Mouse (Mus musculus) embryonic stem cell, embryonic (primary cell): ENCODE measurements around the gene Neu1.

Experiments used
- CTCF ChIA-PET, 4 experiments: fragments of 300-600 bp in 2 of 4; fragments of 350-600 bp in 2 of 4; sonication (Branson Sonifier 250); formaldehyde crosslinking; loops; one replicate each; lab custom pipeline; 2022; ENCODE audit warnings: inconsistent platforms in 2 of 4; lab: Charles Lee
- POLR2A ChIA-PET, 4 experiments: fragments of 300-600 bp in 2 of 4; fragments of 350-600 bp in 2 of 4; sonication (Branson Sonifier 250); formaldehyde crosslinking; loops; one replicate each; lab custom pipeline; 2022; ENCODE audit warnings: antibody characterized with exemption in 4 of 4, inconsistent platforms in 1 of 4; lab: Charles Lee

Neu1 gene

DNA sequence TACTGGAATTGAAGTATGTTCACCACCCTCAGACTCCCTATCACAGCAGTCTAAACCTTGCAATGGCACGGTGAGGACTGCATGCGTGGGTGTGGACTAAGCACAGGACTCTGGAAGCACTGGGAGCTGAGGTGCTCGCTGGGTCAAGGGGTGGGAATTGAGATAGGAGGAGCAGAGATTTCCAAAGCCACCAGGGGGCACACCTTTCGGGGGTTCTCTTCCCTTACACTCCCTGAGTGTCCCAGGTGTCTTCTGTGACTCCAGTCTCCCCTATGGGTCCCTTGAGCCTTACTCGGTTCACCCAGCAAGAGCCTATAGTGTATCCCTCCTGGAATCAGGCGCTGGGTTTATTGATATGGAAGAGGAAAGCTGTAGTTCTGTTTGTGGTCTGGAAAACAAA, 8.1 kb upstream of the Neu1 start:
- POLR2A ChIA-PET: interaction anchor here (0.6 to 4.0 kb wide), 11 partner anchors 10 to 61 kb away, joined by 3 to 43 read pairs (median 3); partner anchors contain the start of gene Slc44a4 (in 1 of the 4)

DNA sequence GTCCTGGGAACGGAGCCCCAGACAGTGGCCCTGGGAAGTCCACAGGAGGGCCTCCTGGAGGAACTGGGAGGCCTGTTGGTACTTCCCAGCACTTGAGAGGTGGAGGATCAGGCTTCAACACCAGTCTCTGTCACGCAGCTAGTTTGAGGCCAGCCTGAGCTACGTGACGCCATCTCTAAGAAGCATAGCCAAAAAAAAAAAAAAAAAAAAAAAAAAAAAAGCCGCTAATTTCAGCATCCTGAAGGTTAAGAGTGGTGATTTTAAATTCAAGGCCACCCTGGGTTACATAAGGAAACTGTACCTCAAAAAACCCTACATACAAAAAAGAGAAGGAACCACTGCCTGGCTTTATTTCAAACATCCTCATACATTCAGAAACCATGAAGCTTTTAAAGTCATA, 6.8 kb upstream of the Neu1 start:
- CTCF ChIA-PET: interaction anchor here (0.6 to 4.5 kb wide), 14 partner anchors 9 to 311 kb away, joined by 3 to 34 read pairs (median 4); partner anchors contain the start of genes Ehmt2 (in 1 of the 4), Nfkbil1 (in 1 of the 4) and Slc44a4 (in 1 of the 4)
- POLR2A ChIA-PET: interaction anchor here in 3 of 4 experiments (0.7 to 4.0 kb wide), 16 partner anchors 8 to 321 kb away, joined by 3 to 43 read pairs (median 5); partner anchors contain the start of gene Slc44a4 (in 1 of the 3)

More for the DNA sequence above, 8.1 kb upstream of the Neu1 start:
- CTCF ChIA-PET: interaction anchor here in 3 of 4 experiments (0.6 to 4.5 kb wide), 14 partner anchors 8 to 312 kb away, joined by 3 to 34 read pairs (median 4); partner anchors contain the start of genes Neu1 (in 1 of the 3) and Nfkbil1 (in 1 of the 3)

DNA sequence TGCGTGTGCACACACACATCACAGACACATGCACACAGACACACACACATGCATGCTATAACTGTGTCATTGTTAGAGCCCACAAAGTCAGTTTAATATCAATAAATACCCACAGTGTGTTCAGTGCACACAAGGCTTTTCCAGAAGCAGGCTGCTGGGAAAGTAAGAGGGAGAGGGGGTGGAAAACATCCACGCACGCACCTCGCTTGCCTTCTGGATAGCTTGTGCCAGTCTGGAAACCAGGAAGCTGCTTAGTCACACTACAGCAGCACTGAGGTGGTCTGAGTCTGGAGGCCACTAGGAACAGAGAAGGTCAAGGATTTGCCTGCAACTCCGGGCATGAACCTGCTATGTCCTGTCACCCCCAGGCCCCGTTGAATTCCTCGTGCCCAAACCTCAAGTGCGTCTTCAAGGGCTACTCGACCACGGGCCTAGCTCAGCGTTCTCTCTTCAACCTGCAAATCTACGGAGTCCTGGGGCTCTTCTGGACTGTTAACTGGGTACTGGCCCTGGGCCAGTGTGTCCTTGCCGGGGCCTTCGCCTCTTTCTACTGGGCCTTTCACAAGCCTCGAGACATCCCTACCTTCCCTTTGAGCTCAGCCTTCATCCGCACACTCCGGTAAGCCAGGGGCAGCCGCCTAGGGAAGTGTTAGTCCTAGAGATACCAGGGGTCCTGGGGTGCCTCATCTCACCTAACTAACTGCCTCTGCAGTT, 3.6 kb upstream of the Neu1 start:
- ChIA-PET POLR2A (interaction anchor here (0.7 to 3.2 kb wide), 24 partner anchors 8 to 158 kb away, joined by 3 to 78 read pairs (median 6); partner anchors contain the start of gene Slc44a4 (in 1 of the 4)), CTCF (interaction anchor here in 3 of 4 experiments (0.6 to 1.6 kb wide), 12 partner anchors 8 to 241 kb away, joined by 3 to 14 read pairs (median 3); no protein-coding TSS in a partner anchor)

DNA sequence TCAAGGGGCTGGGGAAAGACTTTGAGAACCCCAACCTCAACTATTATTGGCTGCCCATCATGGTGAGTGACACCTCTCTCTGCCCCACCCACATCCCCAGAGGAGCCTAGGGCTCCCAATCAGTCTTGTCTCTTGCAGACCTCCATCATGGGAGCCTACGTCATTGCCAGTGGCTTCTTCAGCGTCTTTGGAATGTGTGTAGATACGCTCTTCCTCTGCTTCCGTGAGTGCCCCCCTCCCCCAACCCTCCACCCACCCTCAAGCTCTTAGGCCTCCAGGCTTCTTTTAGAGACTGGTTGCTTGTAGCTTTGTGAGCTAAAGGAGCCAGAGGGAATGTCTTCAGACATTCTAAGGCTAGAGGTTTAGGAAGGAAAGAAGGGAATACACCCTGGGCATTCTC, 2.2 kb upstream of the Neu1 start:
- POLR2A ChIA-PET: interaction anchor here (0.6 to 3.2 kb wide), 18 partner anchors 9 to 538 kb away, joined by 3 to 78 read pairs (median 4); no protein-coding TSS in a partner anchor
- CTCF ChIA-PET: interaction anchor here in 2 of 4 experiments (0.6 to 1.6 kb wide), 6 partner anchors 10 to 840 kb away, joined by 3 to 14 read pairs (median 4); partner anchors contain the start of gene Lsm2 (in 1 of the 2)

DNA sequence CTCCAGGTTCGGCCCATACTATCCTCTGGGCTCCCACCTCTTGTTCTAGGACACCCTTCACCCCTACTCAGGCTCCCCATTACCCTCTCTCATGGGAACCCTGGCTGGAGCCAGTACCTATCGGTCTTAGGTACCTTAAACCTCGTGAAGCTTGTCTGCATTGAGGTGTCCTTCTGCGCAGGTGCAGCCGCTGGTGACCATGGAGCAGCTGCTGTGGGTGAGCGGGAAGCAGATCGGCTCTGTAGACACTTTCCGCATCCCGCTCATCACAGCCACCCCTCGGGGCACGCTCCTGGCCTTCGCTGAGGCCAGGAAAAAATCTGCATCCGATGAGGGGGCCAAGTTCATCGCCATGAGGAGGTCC, 664 bp downstream of the Neu1 start:
- ChIA-PET POLR2A (interaction anchor here (0.7 to 6.6 kb wide), 37 partner anchors 10 to 813 kb away, joined by 3 to 158 read pairs (median 4); partner anchors contain the start of genes H2-DMa (in 2 of the 4), C2 (in 1 of the 4), Ehmt2 (in 1 of the 4) and Lsm2 (in 1 of the 4)), CTCF (interaction anchor here in 2 of 4 experiments (0.6 to 3.1 kb wide), 13 partner anchors 9 to 44 kb away, joined by 3 to 9 read pairs (median 4); partner anchors contain the start of genes C2 (in 1 of the 2) and Ehmt2 (in 1 of the 2))

DNA sequence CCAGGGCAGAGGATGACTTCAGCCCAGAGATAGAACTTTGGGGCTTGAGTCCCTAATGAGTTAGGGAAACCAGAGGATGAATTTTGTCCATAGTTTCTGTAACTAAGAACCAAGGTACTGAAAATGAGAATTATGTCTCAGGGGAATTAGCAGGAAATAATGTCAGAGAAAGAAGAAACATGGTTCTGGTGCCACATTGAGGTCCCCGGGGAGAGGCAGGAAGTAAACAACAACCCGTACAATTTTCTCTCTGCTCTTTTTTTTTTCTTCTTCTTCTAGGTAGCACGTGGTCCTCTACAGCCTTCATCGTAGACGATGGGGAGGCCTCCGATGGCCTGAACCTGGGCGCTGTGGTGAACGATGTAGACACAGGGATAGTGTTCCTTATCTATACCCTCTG, 1.2 kb downstream of the Neu1 start:
- ChIA-PET POLR2A (interaction anchor here (0.7 to 6.6 kb wide), 15 partner anchors 14 to 68 kb away, joined by 3 to 158 read pairs (median 5); partner anchors contain the start of genes Lsm2 (in 1 of the 4) and Vars (in 1 of the 4)), CTCF (interaction anchor here in 2 of 4 experiments (1.1 to 3.1 kb wide), 8 partner anchors 9 to 21 kb away, joined by 3 to 9 read pairs (median 6); no protein-coding TSS in a partner anchor)

DNA sequence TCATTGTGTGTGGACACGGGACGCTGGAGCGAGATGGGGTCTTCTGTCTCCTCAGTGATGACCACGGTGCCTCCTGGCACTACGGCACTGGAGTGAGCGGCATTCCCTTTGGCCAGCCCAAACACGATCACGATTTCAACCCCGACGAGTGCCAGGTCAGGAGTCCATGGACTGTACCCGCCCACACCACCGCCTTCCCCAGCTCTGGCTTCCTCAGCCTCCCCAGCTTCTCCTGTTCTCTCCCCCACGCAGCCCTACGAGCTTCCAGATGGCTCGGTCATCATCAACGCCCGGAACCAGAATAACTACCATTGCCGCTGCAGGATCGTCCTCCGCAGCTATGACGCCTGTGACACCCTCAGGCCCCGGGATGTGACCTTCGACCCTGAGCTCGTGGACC, 3.0 kb downstream of the Neu1 start:
- CTCF ChIA-PET: interaction anchor here in 2 of 4 experiments (0.7 to 2.8 kb wide), 9 partner anchors 10 to 78 kb away, joined by 3 to 11 read pairs (median 3); no protein-coding TSS in a partner anchor
- POLR2A ChIA-PET: interaction anchor here (0.6 to 6.6 kb wide), 18 partner anchors 10 to 177 kb away, joined by 3 to 158 read pairs (median 4); partner anchors contain the start of gene Ddah2 (in 1 of the 4)

DNA sequence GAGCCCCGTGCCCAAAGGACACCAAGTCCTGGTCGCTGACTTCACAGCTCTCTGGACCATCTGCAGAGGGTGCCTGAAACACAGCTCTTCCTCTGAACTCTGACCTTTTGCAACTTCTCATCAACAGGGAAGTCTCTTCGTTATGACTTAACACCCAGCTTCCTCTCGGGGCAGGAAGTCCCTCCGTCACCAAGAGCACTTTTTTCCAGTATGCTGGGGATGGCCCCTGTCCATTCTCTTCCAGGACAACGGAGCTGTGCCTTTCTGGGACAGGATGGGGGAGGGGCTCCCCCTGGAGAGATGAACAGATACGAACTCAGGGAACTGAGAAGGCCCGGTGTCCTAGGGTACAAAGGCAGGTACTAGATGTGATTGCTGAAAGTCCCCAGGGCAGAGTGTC, 3.8 kb downstream of the Neu1 start:
- CTCF ChIA-PET: interaction anchor here in 2 of 4 experiments (0.8 to 2.8 kb wide), 6 partner anchors 10 to 74 kb away, joined by 3 to 11 read pairs (median 4); no protein-coding TSS in a partner anchor
- POLR2A ChIA-PET: interaction anchor here (0.6 to 6.6 kb wide), 15 partner anchors 10 to 176 kb away, joined by 3 to 158 read pairs (median 4); partner anchors contain the start of gene Lsm2 (in 1 of the 4)

DNA sequence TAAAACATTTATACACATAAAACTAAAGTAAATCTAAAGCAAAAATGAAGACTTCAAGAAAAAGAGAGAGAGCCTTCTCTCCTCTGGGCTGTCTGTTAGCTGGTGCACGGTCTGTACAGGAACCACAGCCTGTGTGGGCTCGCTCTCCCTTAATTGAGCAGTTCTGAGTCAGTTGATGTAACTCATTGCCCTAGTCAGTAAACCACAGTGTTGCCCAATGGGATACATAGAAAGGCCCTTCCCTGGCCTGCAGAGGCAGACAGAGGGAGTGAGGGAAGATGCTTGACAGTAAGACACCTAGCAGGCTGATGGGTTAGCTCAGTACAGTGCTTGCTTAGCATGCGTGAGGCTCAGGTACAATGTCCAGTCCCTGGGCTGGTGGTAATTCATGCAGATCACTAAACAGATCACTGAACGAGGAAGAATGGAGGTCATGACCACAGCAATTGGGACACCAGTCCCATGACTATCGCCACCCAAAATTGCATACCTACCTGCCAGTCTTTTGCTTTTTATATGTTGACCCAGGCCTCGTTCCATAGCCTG, 7.0 kb downstream of the Neu1 start:
- CTCF ChIA-PET: interaction anchor here in 1 of 4 experiments (0.5 kb wide), 1 partner anchor 150 kb away, joined by 4 read pairs; no protein-coding TSS in a partner anchor
- POLR2A ChIA-PET: interaction anchor here in 3 of 4 experiments (0.9 to 3.0 kb wide), 5 partner anchors 12 to 21 kb away, joined by 3 to 19 read pairs (median 5); no protein-coding TSS in a partner anchor

DNA sequence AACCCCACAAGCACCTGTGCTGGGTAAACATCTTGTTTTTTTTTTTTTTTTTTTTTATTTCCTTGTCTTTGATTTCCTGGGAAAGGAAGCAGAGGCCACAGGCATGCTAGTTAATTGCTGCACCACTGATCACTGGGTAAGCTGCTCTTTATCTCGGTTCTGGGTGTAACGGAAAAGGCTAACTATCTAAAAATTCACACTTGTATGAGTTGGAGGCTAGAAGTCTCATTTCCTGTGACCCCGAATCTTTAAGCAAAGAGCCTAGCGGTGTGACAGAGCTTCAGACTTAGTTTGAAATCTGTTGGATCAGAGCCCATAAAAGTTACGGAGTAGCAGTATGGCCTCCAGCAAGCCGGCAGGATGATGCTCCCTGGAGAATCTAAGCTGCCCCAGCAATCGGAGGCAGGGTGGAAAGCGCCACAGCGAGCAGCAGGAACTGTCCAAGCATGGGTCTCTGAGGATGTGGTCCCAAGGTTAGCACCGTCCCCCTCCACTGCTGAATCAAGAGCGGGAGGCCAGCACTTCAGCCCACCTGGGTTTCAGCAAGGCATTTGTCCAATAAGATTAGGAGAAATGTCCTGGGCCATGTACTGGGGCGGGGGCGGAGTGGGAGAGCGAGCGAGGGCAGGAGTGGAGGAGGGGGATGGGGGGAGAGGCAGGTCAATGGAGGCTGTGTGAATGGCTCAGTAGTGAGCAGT, 10.4 kb downstream of the Neu1 start:
- POLR2A ChIA-PET: interaction anchor here (0.7 to 3.2 kb wide), 16 partner anchors 8 to 62 kb away, joined by 3 to 26 read pairs (median 6); partner anchors contain the start of genes Neu1 (in 2 of the 4), Lsm2 (in 1 of the 4) and Zbtb12 (in 1 of the 4)
- CTCF ChIA-PET: interaction anchor here in 3 of 4 experiments (0.7 to 0.9 kb wide), 4 partner anchors 10 to 118 kb away, joined by 3 to 4 read pairs (median 3); no protein-coding TSS in a partner anchor

DNA sequence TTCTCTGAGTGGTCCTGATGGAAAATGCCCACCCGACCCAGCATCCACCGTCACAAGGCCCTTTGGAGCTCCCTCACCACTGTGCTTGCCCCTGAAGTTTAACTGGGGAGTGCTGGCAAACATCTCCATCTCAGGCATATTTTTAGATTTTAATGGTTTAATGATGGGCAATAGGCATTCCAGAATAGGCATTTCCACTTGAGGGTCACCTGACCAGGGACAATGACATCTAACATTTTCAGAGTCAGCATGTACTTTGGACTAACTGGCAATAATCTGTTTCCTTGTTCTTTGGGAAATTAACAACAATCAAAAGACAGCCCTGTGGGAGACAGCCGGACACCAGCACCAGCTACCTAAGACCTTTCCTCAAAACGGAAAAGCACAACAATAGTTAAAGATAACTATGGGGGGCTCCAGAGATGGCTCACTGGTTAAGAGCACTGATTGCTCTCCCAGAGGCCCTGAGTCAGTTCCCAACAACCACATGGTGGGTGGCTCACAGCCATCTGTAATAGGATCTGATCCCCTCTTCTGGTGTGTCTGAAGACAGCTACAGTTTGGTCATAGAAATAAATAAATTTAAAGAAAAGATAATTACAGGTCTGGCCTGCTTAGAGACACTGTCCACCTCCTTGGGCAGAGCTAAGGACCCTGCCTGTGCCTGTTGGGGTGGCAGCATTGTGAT, 12.2 kb downstream of the Neu1 start:
- CTCF ChIA-PET: interaction anchor here in 3 of 4 experiments (0.5 to 0.8 kb wide), 6 partner anchors 19 to 555 kb away, joined by 3 to 5 read pairs (median 3); no protein-coding TSS in a partner anchor
- POLR2A ChIA-PET: interaction anchor here (0.5 to 3.2 kb wide), 13 partner anchors 7 to 41 kb away, joined by 3 to 26 read pairs (median 5); no protein-coding TSS in a partner anchor

DNA sequence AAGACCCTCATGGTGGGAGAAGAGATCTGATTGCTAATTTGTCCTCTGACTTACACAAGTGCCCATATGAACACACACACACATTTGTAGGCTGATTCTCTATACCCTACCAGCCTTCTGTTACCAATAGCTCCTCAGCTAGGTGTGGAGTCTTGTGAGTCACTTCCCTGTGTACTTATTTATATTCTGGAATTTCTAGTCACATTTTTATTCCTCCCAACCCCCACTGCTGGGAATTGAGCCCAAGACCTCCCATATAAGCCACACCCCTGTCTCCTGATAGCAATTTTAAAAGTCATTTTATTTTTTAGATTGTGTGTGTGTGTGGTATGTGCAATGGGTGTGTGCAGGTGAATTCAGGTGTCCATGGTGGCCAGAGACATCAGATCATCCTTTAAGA, 13.3 kb downstream of the Neu1 start:
- ChIA-PET POLR2A (interaction anchor here in 3 of 4 experiments (0.8 to 9.1 kb wide), 4 partner anchors 11 to 13 kb away, joined by 3 to 158 read pairs (median 4); partner anchors contain the start of gene Neu1 (in 2 of the 3)), CTCF (interaction anchor here in 3 of 4 experiments (0.7 to 1.3 kb wide), 3 partner anchors 10 to 155 kb away, joined by 3 to 4 read pairs (median 4); no protein-coding TSS in a partner anchor)

DNA sequence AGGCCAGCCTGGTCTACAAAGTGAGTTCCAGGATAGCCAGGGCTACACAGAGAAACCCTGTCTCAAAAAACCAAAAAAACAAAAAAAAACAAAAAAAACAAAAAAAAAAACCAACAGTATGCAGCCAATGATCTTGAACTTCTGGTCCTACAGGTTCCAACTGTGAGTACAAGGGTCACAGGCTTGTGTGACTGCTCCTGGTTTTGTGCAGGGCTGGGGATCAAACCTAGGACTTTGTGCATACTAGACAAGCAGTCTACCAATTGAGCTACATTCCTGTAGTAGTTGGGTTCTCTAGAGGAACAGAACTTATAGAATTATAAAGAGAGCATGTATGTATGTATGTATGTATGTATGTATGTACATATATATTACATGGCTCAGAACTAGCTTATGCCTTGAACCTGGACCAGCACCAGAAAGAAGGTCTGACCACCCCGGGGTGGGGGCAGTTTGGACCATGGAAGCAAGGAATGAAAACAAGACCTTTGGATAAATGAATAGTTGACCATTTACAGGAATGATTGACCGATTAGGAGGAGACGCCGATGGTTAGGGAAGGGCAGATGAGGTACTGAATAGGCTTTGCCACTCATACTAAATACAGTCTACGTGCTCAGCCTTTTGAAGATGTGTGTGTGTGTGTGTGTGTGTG, 15.6 kb downstream of the Neu1 start:
- ChIA-PET CTCF (interaction anchor here in 3 of 4 experiments (0.6 to 1.3 kb wide), 5 partner anchors 35 to 826 kb away, joined by 3 to 4 read pairs (median 3); partner anchors contain the start of gene Lsm2 (in 1 of the 3)), POLR2A (interaction anchor here (0.5 to 9.1 kb wide), 13 partner anchors 12 to 116 kb away, joined by 3 to 158 read pairs (median 4); partner anchors contain the start of genes Neu1 (in 2 of the 4), C2 (in 1 of the 4), Ehmt2 (in 1 of the 4) and Zbtb12 (in 1 of the 4))

DNA sequence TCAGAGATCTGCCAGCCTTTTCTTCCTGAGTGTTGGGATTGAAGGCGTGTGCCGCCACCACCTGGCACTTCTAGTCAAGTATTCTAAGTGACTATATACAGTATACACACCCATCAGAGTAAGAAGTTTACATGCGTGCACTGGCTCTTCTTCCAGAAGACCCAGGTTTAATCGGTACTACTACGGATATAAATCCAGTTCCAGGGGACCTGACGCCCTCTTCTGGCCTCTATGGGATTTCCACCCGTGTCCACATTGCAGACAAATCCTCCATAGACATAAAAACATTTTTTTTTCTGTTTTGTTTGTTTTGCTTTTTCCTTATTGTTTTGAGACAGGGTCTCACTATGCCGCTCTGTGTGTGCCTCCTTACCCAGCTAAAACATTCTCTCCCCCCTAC, 16.6 kb downstream of the Neu1 start:
- POLR2A ChIA-PET: interaction anchor here in 3 of 4 experiments (0.8 to 9.1 kb wide), 12 partner anchors 13 to 303 kb away, joined by 3 to 158 read pairs (median 38); partner anchors contain the start of genes Neu1 (in 2 of the 3), C2 (in 1 of the 3), D17H6S53E (in 1 of the 3) and Ehmt2 (in 1 of the 3)
- CTCF ChIA-PET: no interaction called here
